Mouse (Mus musculus) heart, embryonic 10.5 days (tissue): ENCODE measurements around the gene Tnfrsf23. TPM values are rescaled to one million over a fixed set of nuclear protein-coding genes. Genes with fewer than 3 reads are reported as not detected.
"Not testable (repeated sequence)": the region's sequence is repeated elsewhere in the genome, so short reads cannot be mapped to it uniquely, and the experiment has no call there.

Source experiments
- DNase-seq: peaks from one replicate; pipeline ENCODE4 v3.0.0-alpha.2; 2017; ENCODE audit warnings: low spot score
- H3K27ac ChIP-seq: fragments of 300-500 bp; sonication (generic); 2 replicates; pipeline ENCODE4 v1.5.1; 2016; ENCODE audit warnings: mild to moderate bottlenecking
- H3K27me3 ChIP-seq: fragments of 300-500 bp; sonication (generic); 2 replicates; pipeline ENCODE4 v1.6.1; 2016; ENCODE audit warnings: mild to moderate bottlenecking; ENCODE audit not compliant: poor library complexity, insufficient read depth, severe bottlenecking
- H3K36me3 ChIP-seq: fragments of 300-500 bp; sonication (generic); 2 replicates; pipeline ENCODE4 v1.6.1; 2016; ENCODE audit warnings: mild to moderate bottlenecking, moderate library complexity
- H3K4me1 ChIP-seq: fragments of 300-500 bp; sonication (generic); 2 replicates; pipeline ENCODE4 v1.6.1; 2016; ENCODE audit warnings: mild to moderate bottlenecking
- H3K4me3 ChIP-seq: fragments of 300-500 bp; sonication (generic); 2 replicates; pipeline ENCODE4 v1.5.1; 2016; ENCODE audit warnings: mild to moderate bottlenecking, moderate library complexity
- H3K9me3 ChIP-seq: fragments of 300-500 bp; sonication (generic); 2 replicates; pipeline ENCODE4 v1.6.1; 2016; ENCODE audit warnings: mild to moderate bottlenecking, moderate library complexity
- WGBS: fragments of 180-500 bp; shearing (Covaris S2); methylation state at CpG from one replicate; pipeline ENCODE4 v1.1.7; 2016; 5-methylcytosine and 5-hydroxymethylcytosine counted together
- polyA plus RNA-seq: library from polyadenylated mRNA; unstranded; fragments of >200 nt; fragmentation: Nextera tagmentation; extraction: Ambion mirVana; gene quantifications from 2 replicates; pipeline ENCODE4 v1.2.1, GENCODE M21; 2016

Tnfrsf23 gene
- polyA plus RNA-seq, 1 experiment from 2014 or later, result 1.2 TPM

DNA sequence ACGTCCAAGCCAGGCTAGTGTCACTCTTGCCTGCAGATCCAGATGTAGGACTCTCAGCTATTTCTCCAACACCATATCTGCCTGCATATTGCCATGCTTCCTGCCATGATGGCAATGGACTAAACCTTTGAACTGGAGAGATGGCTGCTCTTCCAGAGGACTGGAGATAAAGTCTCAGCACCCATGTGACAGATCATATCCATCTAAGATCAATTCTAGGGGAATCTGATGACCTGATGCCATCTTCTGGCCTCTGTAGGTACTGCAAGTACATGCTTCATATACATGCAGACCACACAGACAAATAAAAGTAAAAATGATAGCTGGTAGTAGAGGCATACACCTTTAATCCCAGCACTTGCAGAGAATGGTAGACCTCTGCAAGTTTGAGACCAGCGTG, 10.5 kb upstream of the Tnfrsf23 start:
- no peak for DNase-seq
- Histone ChIP-seq H3K4me3 (no peak overlapping the region), H3K36me3 (peaks cover 76% of the 10 kb centered on the region), H3K4me1 (0 out of 2 replicates have a peak, but pooled peaks cover 5% of the 10 kb centered on the region), H3K27me3 (0 out of 2 replicates have a peak, but pooled peaks cover 2% of the 10 kb centered on the region), H3K9me3 (no peaks in the 10 kb centered on the region), H3K27ac (no peak overlapping the region)
- 55% methylated on average over 2 of the region's 2 CpGs for WGBS

- Histone ChIP-seq H3K36me3 (peaks cover 84% of the 10 kb centered on the region), H3K27me3 (no peaks in the 10 kb centered on the region), H3K4me1 (0 out of 2 replicates have a peak, but pooled peaks cover 5% of the 10 kb centered on the region), H3K9me3 (no peaks in the 10 kb centered on the region), H3K4me3 (no peak overlapping the region), H3K27ac (no peak overlapping the region)
- no peak for DNase-seq
- 85% methylated on average over 7 of the region's 7 CpGs for WGBS
Measured at GRCm38 (mm10) chr7:143694550-143694949, 8.9 kb upstream of the Tnfrsf23 start.

DNA sequence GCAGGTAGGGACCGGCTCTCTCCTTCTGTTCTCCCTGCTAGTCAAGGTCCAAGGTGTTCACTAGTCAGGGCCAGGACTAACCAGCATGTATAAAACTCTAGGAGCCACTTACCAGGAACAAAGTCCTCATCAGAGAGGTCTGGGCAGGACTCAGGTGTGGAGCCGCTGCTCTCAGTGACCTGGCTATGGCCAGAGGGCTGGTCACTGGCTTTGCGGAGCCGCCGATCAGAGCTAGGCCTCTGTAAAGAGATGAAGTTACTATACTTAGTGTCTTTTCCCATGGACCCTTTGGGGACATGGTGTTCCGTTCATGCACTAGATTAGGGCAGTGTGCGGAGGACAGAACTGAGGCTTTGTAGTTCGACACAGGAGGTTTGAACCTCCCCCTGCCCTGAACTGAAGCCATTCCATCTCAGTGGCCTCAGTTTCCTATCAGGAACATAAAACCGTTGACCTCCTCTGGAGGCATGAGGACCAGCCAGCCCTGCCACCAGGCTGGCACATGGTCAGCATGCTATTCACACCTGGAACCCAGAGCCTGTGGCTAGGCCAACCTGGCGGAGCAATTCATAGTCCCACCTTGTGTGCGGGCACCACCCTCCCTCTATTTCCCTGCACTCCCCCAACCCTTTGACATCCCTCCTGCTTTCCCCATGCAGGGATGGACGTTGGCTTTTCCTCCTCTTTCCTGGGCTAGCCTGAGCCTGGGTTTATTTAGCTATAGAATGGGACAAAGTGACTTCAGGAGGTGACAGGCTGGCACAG, 7.3 kb upstream of the Tnfrsf23 start:
- H3K4me3 ChIP-seq, result no peak overlapping the region
- H3K27me3 ChIP-seq, result no peaks in the 10 kb centered on the region
- no peaks in the 10 kb centered on the region for H3K9me3 ChIP-seq
- no peak overlapping the region for H3K27ac ChIP-seq
- no peak for DNase-seq
- WGBS, result 88% methylated on average over 12 of the region's 12 CpGs
- H3K4me1 ChIP-seq, result 0 out of 2 replicates have a peak, but pooled peaks cover 5% of the 10 kb centered on the region
- peaks cover 88% of the 10 kb centered on the region for H3K36me3 ChIP-seq

- Histone ChIP-seq H3K27ac (no peak overlapping the region), H3K9me3 (no peaks in the 10 kb centered on the region), H3K4me1 (0 out of 2 replicates have a peak, but pooled peaks cover 5% of the 10 kb centered on the region), H3K27me3 (no peaks in the 10 kb centered on the region; the same call in 1 of the 2 replicates), H3K4me3 (no peak overlapping the region), H3K36me3 (peaks cover 86% of the 10 kb centered on the region)
- 95% methylated on average over 4 of the region's 4 CpGs for WGBS
- DNase-seq, result no peak
Measured at GRCm38 (mm10) chr7:143691909-143692308, 6.2 kb upstream of the Tnfrsf23 start.

GRCm38 (mm10) chr7:143691181-143691580, 5.5 kb upstream of the Tnfrsf23 start:
- Histone ChIP-seq H3K4me1 (0 out of 2 replicates have a peak, but pooled peaks cover 5% of the 10 kb centered on the region), H3K36me3 (peaks cover 81% of the 10 kb centered on the region), H3K27me3 (no peaks in the 10 kb centered on the region; the same call in 1 of the 2 replicates), H3K9me3 (no peaks in the 10 kb centered on the region), H3K4me3 (no peak overlapping the region), H3K27ac (no peak overlapping the region)
- DNase-seq, result no peak
- 87% methylated on average over 5 of the region's 5 CpGs for WGBS

DNA sequence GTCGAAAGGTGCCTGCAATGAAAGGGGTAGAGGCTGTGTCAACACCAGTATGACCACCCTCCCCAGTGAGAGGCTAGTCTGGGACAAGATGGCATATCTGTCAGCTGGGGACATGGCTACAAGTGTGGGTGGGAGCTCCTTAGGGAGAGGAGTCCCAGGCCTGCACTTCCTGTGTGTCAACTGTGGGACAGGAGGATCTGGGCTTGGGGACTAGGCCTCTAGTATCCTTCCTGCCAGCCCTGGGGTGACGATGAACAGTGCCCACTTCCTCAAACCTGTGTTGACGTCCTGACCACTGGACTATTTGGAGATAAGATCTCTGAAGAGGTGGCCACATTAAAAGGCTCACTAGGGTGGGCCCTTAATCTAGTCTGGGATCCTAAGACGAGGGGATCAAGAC, 4.3 kb upstream of the Tnfrsf23 start:
- no peak for DNase-seq
- 0 out of 2 replicates have a peak, but pooled peaks cover 5% of the 10 kb centered on the region for H3K4me1 ChIP-seq
- H3K36me3 ChIP-seq, result peaks cover 69% of the 10 kb centered on the region

GRCm38 (mm10) chr7:143689481-143689880, 3.8 kb upstream of the Tnfrsf23 start:
- no peaks in the 10 kb centered on the region; the same call in 1 of the 2 replicates for H3K27me3 ChIP-seq
- WGBS, result 73% methylated on average over 7 of the region's 7 CpGs
- H3K4me1 ChIP-seq, result 0 out of 2 replicates have a peak, but pooled peaks cover 5% of the 10 kb centered on the region
- H3K9me3 ChIP-seq, result no peaks in the 10 kb centered on the region
- H3K27ac ChIP-seq, result no peak overlapping the region
- DNase-seq, result no peak
- H3K36me3 ChIP-seq, result peaks cover 64% of the 10 kb centered on the region
- H3K4me3 ChIP-seq, result no peak overlapping the region

More for the DNA sequence above, 4.3 kb upstream of the Tnfrsf23 start:
- no peak overlapping the region for H3K27ac ChIP-seq
- H3K27me3 ChIP-seq, result no peaks in the 10 kb centered on the region; the same call in 1 of the 2 replicates
- H3K9me3 ChIP-seq, result no peaks in the 10 kb centered on the region
- WGBS, result 53% methylated on average over 4 of the region's 4 CpGs
- H3K4me3 ChIP-seq, result no peak overlapping the region

DNA sequence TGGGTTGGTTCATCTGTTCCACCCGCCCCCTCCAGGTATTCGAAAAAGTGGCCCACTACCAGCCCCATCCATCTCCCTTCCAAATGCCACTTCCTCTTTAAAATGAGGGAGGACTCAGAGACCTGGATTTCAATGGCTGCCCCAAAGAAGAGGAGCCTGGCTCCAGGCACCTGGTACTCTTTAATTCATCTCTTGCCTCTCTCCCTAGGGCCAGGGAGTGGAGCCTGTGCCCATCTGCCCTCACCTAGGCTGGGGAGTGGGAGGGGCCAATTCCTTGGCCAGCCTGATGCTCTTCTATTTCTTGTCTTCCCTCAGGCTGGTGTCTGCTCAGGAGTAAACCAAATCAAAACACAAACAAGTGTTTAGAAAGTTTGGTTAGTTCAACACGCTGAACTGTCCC, 1.0 kb upstream of the Tnfrsf23 start:
- H3K27me3 ChIP-seq, H3K4me3 ChIP-seq, H3K9me3 ChIP-seq, H3K27ac ChIP-seq, H3K4me1 ChIP-seq, DNase-seq: not testable (repeated sequence)
- peaks cover 37% of the 10 kb centered on the region for H3K36me3 ChIP-seq
- 74% methylated on average over 3 of the region's 3 CpGs for WGBS

- H3K4me3 ChIP-seq, DNase-seq, H3K27me3 ChIP-seq, H3K27ac ChIP-seq, H3K4me1 ChIP-seq, H3K9me3 ChIP-seq: not testable (repeated sequence)
- H3K36me3 ChIP-seq, result peaks cover 32% of the 10 kb centered on the region
- WGBS, result 49% methylated on average over 4 of the region's 4 CpGs
Measured at GRCm38 (mm10) chr7:143686191-143686590, 519 bp upstream of the Tnfrsf23 start.

GRCm38 (mm10) chr7:143684569-143684968, 1.1 kb downstream of the Tnfrsf23 start:
- not testable (repeated sequence) for H3K27ac ChIP-seq, DNase-seq, H3K9me3 ChIP-seq, H3K4me3 ChIP-seq, H3K4me1 ChIP-seq, H3K27me3 ChIP-seq
- 86% methylated on average over 1 of the region's 2 CpGs for WGBS
- peaks cover 18% of the 10 kb centered on the region for H3K36me3 ChIP-seq

DNA sequence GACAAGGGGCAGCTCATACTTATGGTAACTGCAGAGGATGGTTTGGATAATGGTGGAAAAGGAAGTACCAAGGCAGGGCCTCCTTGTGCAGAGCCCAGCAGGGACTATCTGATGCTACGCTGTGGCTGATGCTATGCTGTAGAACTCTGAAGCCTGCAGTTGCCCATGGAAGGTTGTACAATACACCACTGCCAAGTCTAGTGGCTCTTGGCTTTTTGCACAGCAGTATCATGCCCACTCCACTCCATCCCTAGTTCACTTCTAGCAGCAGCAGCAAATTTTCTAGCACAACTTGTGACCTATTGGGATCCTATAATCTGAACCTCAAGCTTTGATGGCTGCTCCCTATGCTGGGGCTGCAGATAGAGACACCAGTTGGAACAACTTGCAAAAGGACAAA, 4.1 kb downstream of the Tnfrsf23 start:
- 74% methylated on average over 1 of the region's 1 CpGs for WGBS

DNA sequence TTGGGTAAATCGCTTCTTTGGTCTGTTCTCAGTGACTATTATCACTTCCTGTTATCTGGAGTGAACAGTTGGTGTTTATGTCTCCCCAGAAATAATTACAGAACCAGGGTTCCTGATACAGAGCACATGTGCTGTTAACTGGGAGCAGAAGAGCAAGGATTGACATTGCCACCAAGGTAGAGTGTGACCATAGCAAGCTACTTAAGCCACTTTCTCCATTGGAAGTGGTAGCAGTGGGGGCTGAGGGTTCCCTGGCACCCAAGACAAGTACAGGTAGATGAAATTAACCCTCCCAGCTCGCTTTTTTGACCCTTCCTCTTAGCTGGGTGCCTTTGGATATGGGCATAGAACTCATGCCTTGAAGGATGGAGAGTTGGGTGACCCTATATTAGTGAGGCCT, 4.8 kb downstream of the Tnfrsf23 start:
- 54% methylated on average over 2 of the region's 2 CpGs for WGBS

More for the DNA sequence above, 4.1 kb downstream of the Tnfrsf23 start:
- Histone ChIP-seq H3K4me1 (no peaks in the 10 kb centered on the region), H3K4me3 (no peak overlapping the region), H3K36me3 (no peaks in the 10 kb centered on the region), H3K27ac (no peak overlapping the region), H3K9me3 (no peaks in the 10 kb centered on the region), H3K27me3 (no peaks in the 10 kb centered on the region)
- DNase-seq, result no peak

GRCm38 (mm10) chr7:143679650-143680049, 6.0 kb downstream of the Tnfrsf23 start:
- H3K9me3 ChIP-seq, H3K36me3 ChIP-seq, H3K4me1 ChIP-seq, DNase-seq, H3K4me3 ChIP-seq, H3K27ac ChIP-seq, H3K27me3 ChIP-seq: not testable (repeated sequence)
- 74% methylated on average over 2 of the region's 2 CpGs for WGBS

More for the DNA sequence above, 4.8 kb downstream of the Tnfrsf23 start:
- not testable (repeated sequence) for H3K36me3 ChIP-seq, H3K4me3 ChIP-seq, H3K4me1 ChIP-seq, DNase-seq, H3K27me3 ChIP-seq, H3K27ac ChIP-seq, H3K9me3 ChIP-seq
